Mouse (Mus musculus) G1E (cell line): ENCODE measurements at regions not wholly inside any gene's neighbourhood (a gene's known extent, or its start where the extent isn't known, plus 50 kb on each side); places are given as distances from the start of the nearest gene placed in this dataset.

Source experiments
- CTCF ChIP-seq: IDR thresholded peaks from 2 replicates; pipeline ENCODE4 v1.5.1; 2012; ENCODE audit warnings: low read depth, low read length, inconsistent platforms, mixed read lengths
- TAL1 ChIP-seq: conservative IDR thresholded peaks from 2 replicates; pipeline ENCODE4 v1.6.1; 2012; ENCODE audit warnings: low read depth, low read length, inconsistent platforms, mixed read lengths

DNA sequence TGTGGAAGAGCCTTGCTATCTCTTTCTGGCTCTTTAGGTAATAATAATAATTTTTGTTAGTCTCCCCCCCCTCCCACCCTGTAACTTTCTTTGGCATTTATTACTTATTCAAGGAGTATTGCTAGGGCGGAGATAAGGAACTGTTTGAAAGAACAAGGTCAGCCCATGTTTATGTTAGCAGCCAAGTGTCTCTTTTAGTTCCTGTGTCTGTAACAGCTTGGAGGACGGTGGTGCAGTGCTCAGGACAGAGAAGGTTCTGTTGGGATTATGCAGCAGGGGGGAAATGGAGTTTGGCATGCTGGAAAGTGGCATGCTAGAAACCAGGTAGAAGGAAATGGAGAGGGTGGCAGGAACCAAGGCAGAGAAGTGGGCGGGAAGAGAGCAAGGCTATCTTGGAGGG is 109.6 kb upstream of the Sall1 start:
- TF ChIP-seq TAL1 = no peak
- TF ChIP-seq CTCF = no peak
